Mouse (Mus musculus) megakaryocyte, embryonic 14.5 days (primary cell): ENCODE results near the gene Slc8b1. TPM values are rescaled to one million over a fixed set of nuclear protein-coding genes. Genes with fewer than 3 reads are reported as not detected.

Experiments
- H3K27me3 ChIP-seq: replicated peaks from 2 replicates; pipeline ENCODE3; 2012; ENCODE audit warnings: inconsistent platforms
- H3K36me3 ChIP-seq: replicated peaks from 2 replicates; pipeline ENCODE3; 2012; ENCODE audit warnings: low read length, inconsistent platforms, mixed read lengths
- H3K4me1 ChIP-seq: 2 replicates; pipeline ENCODE4 v1.6.1; 2012; ENCODE audit warnings: inconsistent platforms
- H3K4me3 ChIP-seq: replicated peaks from 2 replicates; pipeline ENCODE3; 2012; ENCODE audit warnings: moderate library complexity, mild to moderate bottlenecking, inconsistent platforms
- H3K9me3 ChIP-seq: 2 replicates; pipeline ENCODE4 v1.6.1; 2012; ENCODE audit warnings: inconsistent platforms
- FLI1 ChIP-seq: IDR thresholded peaks from 2 replicates; pipeline ENCODE4 v1.6.1; 2012; ENCODE audit warnings: low read length, inconsistent platforms, mixed read lengths
- GATA1 ChIP-seq: IDR thresholded peaks from 3 replicates; pipeline ENCODE4 v1.6.1; 2012; ENCODE audit warnings: mixed read lengths, low read length, inconsistent platforms, borderline replicate concordance
- polyA plus RNA-seq: library from polyadenylated mRNA; stranded (reverse); fragments of >175 nt; gene quantifications from 2 replicates; pipeline ENCODE4 v1.2.3, GENCODE M21; 2012; ENCODE audit warnings: low replicate concordance; ENCODE audit not compliant: insufficient read depth

Gene Slc8b1
- polyA plus RNA-seq: 3.0 and 5.3 TPM in 2 replicates

- Histone ChIP-seq H3K27me3 (peaks cover 2% of the 10 kb centered on the region), H3K9me3 (peaks cover 3% of the 10 kb centered on the region), H3K4me1 (peaks cover 60% of the 10 kb centered on the region), H3K4me3 (peak within 1 kb of the TSS; percentile 92), H3K36me3 (peaks cover 28% of the 10 kb centered on the region)
- no peak for TF ChIP-seq FLI1
- TF ChIP-seq GATA1: no peak
Measured at GRCm38 (mm10) chr5:120510982-120511642, at the start of gene Slc8b1. Gene Slc8b1, plus strand, starts transcription at chr5:120511168.

- peaks cover 9% of the 10 kb centered on the region for H3K9me3 ChIP-seq
- TF ChIP-seq GATA1: no peak
- no peak for TF ChIP-seq FLI1
- H3K27me3 ChIP-seq: peaks cover 63% of the 10 kb centered on the region
- H3K36me3 ChIP-seq: no peaks in the 10 kb centered on the region
- H3K4me3 ChIP-seq: no peak overlapping the region
- peaks cover 26% of the 10 kb centered on the region for H3K4me1 ChIP-seq
Measured at GRCm38 (mm10) chr5:120461902-120462301, 49.1 kb upstream of the Slc8b1 start.

GRCm38 (mm10) chr5:120464321-120464720 lies 46.6 kb upstream of the Slc8b1 start:
- H3K9me3 ChIP-seq: peaks cover 23% of the 10 kb centered on the region
- H3K4me3 ChIP-seq: no peak overlapping the region
- H3K27me3 ChIP-seq: peaks cover 58% of the 10 kb centered on the region
- no peaks in the 10 kb centered on the region for H3K36me3 ChIP-seq
- TF ChIP-seq GATA1: no peak
- TF ChIP-seq FLI1: no peak
- H3K4me1 ChIP-seq: peaks cover 24% of the 10 kb centered on the region

DNA sequence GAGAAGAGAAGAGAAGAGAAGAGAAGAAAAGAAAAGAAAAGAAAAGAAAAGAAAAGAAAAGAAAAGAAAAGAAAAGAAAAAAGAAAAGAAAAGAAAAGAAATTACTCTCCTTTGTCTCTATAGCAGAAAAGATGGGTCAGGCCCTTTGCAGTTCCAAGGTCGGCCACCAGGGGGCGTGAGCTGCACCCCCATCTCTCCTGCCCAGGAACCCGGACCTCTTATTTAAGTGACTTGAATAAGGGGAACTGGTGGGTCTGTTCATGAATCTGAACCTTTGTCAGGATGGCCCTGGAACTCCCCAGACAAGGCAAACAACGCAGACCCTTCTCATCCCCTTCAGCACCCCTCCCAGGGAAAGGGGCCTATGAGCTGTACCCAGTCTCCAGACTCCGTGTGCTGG lies 45.9 kb upstream of the Slc8b1 start:
- Histone ChIP-seq H3K27me3 (peaks cover 53% of the 10 kb centered on the region), H3K36me3 (no peaks in the 10 kb centered on the region), H3K9me3 (peaks cover 23% of the 10 kb centered on the region), H3K4me1 (peaks cover 24% of the 10 kb centered on the region), H3K4me3 (no peak overlapping the region)
- TF ChIP-seq FLI1: no peak
- no peak for TF ChIP-seq GATA1

DNA sequence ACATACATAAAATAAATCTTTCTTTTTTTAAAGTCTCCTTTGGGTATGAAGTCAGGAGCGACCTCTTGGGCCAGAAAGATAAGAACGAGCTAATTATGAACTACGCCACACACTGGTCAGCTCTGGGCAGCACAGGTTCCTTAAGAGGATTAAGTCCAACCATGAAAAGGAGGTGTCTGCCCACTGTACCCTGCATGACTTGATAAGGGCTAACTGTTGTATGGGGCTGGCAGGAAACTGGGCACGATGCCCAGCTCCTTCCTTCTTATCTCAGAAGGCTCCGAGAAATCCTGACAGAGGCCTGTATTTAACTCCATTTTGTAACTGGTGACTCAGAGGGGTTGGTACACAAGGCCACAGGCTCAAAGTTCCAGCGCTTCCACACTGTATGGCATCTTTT lies 45.1 kb upstream of the Slc8b1 start:
- peaks cover 23% of the 10 kb centered on the region for H3K9me3 ChIP-seq
- TF ChIP-seq FLI1: no peak
- TF ChIP-seq GATA1: no peak
- peaks cover 45% of the 10 kb centered on the region for H3K27me3 ChIP-seq
- H3K4me3 ChIP-seq: peak overlapping the region; percentile 53
- H3K4me1 ChIP-seq: peaks cover 27% of the 10 kb centered on the region
- no peaks in the 10 kb centered on the region for H3K36me3 ChIP-seq

- peaks cover 43% of the 10 kb centered on the region for H3K27me3 ChIP-seq
- no peaks in the 10 kb centered on the region for H3K36me3 ChIP-seq
- peaks cover 33% of the 10 kb centered on the region for H3K4me1 ChIP-seq
- H3K4me3 ChIP-seq: peak overlapping the region; percentile 35
- peaks cover 23% of the 10 kb centered on the region for H3K9me3 ChIP-seq
- TF ChIP-seq GATA1: no peak
- no peak for TF ChIP-seq FLI1
Measured at GRCm38 (mm10) chr5:120467026-120467425, 43.9 kb upstream of the Slc8b1 start.

- Histone ChIP-seq H3K36me3 (no peaks in the 10 kb centered on the region), H3K9me3 (peaks cover 23% of the 10 kb centered on the region), H3K4me3 (no peak overlapping the region), H3K27me3 (peaks cover 41% of the 10 kb centered on the region), H3K4me1 (peaks cover 33% of the 10 kb centered on the region)
- no peak for TF ChIP-seq GATA1
Measured at GRCm38 (mm10) chr5:120468336-120468735, 42.6 kb upstream of the Slc8b1 start.

DNA sequence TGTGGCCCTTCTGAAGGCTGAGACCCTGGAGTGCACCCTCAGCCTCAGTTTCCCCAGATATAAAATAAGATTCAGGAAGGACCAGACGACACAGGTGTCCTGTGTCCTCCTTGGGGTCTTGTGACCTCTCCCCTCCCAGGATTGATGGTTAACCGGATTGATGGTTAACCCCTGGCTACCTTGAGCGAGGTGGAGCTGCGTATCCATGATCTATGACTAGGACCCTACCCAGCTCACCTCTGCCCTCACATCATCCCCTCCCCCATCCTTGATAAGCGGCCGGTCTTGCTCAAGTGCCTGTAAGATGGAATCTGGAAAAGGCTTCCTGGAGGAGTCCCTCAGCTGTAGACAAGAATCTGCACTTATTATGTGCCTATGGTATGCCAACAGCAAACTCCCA lies 42.1 kb upstream of the Slc8b1 start:
- TF ChIP-seq GATA1 (no peak), FLI1 (no peak)
- Histone ChIP-seq H3K36me3 (no peaks in the 10 kb centered on the region), H3K27me3 (peaks cover 41% of the 10 kb centered on the region)

GRCm38 (mm10) chr5:120471538-120471937 lies 39.4 kb upstream of the Slc8b1 start:
- TF ChIP-seq FLI1 (no peak), GATA1 (no peak)
- no peak overlapping the region for H3K4me3 ChIP-seq
- H3K27me3 ChIP-seq: peaks cover 60% of the 10 kb centered on the region
- no peaks in the 10 kb centered on the region for H3K36me3 ChIP-seq
- H3K9me3 ChIP-seq: peaks cover 14% of the 10 kb centered on the region
- peaks cover 26% of the 10 kb centered on the region for H3K4me1 ChIP-seq

More for the DNA sequence above, 42.1 kb upstream of the Slc8b1 start:
- Histone ChIP-seq H3K4me1 (peaks cover 33% of the 10 kb centered on the region), H3K9me3 (peaks cover 22% of the 10 kb centered on the region), H3K4me3 (no peak overlapping the region)

- H3K4me3 ChIP-seq: no peak within 1 kb of the TSS
Measured at GRCm38 (mm10) chr5:120472770-120473169, 38.2 kb upstream of the Slc8b1 start, which contains the start of gene Sdsl. Gene Sdsl, minus strand, starts transcription at chr5:120472810.

More at GRCm38 (mm10) chr5:120472770-120473169, 38.2 kb upstream of the Slc8b1 start, which contains the start of gene Sdsl:
- H3K4me1 ChIP-seq: peaks cover 17% of the 10 kb centered on the region
- H3K9me3 ChIP-seq: peaks cover 14% of the 10 kb centered on the region
- peaks cover 69% of the 10 kb centered on the region for H3K27me3 ChIP-seq
- H3K36me3 ChIP-seq: no peaks in the 10 kb centered on the region
- TF ChIP-seq GATA1 (no peak), FLI1 (no peak)
